Mouse (Mus musculus) neural tube, embryonic 15.5 days (tissue): ENCODE data around the gene Hpse2. TPM values are rescaled to one million over a fixed set of nuclear protein-coding genes. Genes with fewer than 3 reads are reported as not detected.
A peak's percentile ranks its signal among the peaks of the same experiment; 100 is the strongest.

Experiments used
- ATAC-seq: fragments of 200-750 bp; cut with Nextera tagmentation; 2 replicates; pipeline ENCODE4 v1.8.0; 2017; ENCODE audit warnings: mild to moderate bottlenecking, moderate TSS enrichment, moderate library complexity; ENCODE audit not compliant: low FRiP score
- H3K27ac ChIP-seq: fragments of 300-500 bp; sonication (generic); replicated peaks from 2 replicates; pipeline ENCODE4 v1.5.1; 2015; ENCODE audit warnings: mild to moderate bottlenecking, inconsistent platforms
- H3K27me3 ChIP-seq: fragments of 300-500 bp; sonication (generic); replicated peaks from 2 replicates; pipeline ENCODE4 v1.6.1; 2015; ENCODE audit warnings: inconsistent platforms
- H3K36me3 ChIP-seq: fragments of 300-500 bp; sonication (generic); 2 replicates; pipeline ENCODE4 v1.6.1; 2015; ENCODE audit warnings: inconsistent platforms
- H3K4me1 ChIP-seq: fragments of 300-500 bp; sonication (generic); 2 replicates; pipeline ENCODE4 v1.6.1; 2015; ENCODE audit warnings: inconsistent platforms
- H3K4me2 ChIP-seq: fragments of 300-500 bp; sonication (generic); 2 replicates; pipeline ENCODE4 v1.6.1; 2015; ENCODE audit warnings: inconsistent platforms, mild to moderate bottlenecking, moderate library complexity
- H3K4me3 ChIP-seq: fragments of 300-500 bp; sonication (generic); replicated peaks from 2 replicates; pipeline ENCODE4 v1.5.1; 2015; ENCODE audit warnings: mild to moderate bottlenecking, inconsistent platforms
- H3K9ac ChIP-seq: fragments of 300-500 bp; sonication (generic); replicated peaks from 2 replicates; pipeline ENCODE4 v1.6.1; 2015; ENCODE audit warnings: mild to moderate bottlenecking, inconsistent platforms
- H3K9me3 ChIP-seq: fragments of 300-500 bp; sonication (generic); replicated peaks from 2 replicates; pipeline ENCODE4 v1.6.1; 2016; ENCODE audit warnings: inconsistent platforms
- WGBS: fragments of 180-500 bp; shearing (Covaris S2); methylation state at CpG from one replicate; pipeline ENCODE4 v1.1.7; 2015; ENCODE audit warnings: mixed read lengths; 5-methylcytosine and 5-hydroxymethylcytosine counted together
- polyA plus RNA-seq: library from polyadenylated mRNA; unstranded; fragments of >200 nt; fragmentation: Nextera tagmentation; extraction: Ambion mirVana; gene quantifications from 2 replicates; pipeline ENCODE4 v1.2.1, GENCODE M21; 2015

Hpse2 gene
- polyA plus RNA-seq, 1 experiment from 2014 or later, result 0.24 TPM

- no peak for ATAC-seq
- no peak overlapping the region for H3K4me3 ChIP-seq
- H3K4me1 ChIP-seq, result no peaks in the 10 kb centered on the region
- no peaks in the 10 kb centered on the region for H3K27me3 ChIP-seq
- H3K36me3 ChIP-seq, result 0 out of 2 replicates have a peak, but pooled peaks cover 3% of the 10 kb centered on the region
- H3K4me2 ChIP-seq, result no peak overlapping the region
- no peaks in the 10 kb centered on the region for H3K9me3 ChIP-seq
- 82% methylated on average over 10 of the region's 10 CpGs for WGBS
- no peak overlapping the region for H3K9ac ChIP-seq
- H3K27ac ChIP-seq, result no peak overlapping the region
These were observed 623.8 kb downstream of the Hpse2 start for GRCm38 (mm10) chr19:42764398-42764797.

GRCm38 (mm10) chr19:42756671-42757070 is 631.5 kb downstream of the Hpse2 start:
- no peaks in the 10 kb centered on the region for H3K9me3 ChIP-seq
- H3K4me3 ChIP-seq, result no peak overlapping the region
- ATAC-seq, result no peak
- H3K9ac ChIP-seq, result no peak overlapping the region
- peaks cover 25% of the 10 kb centered on the region for H3K4me1 ChIP-seq
- 83% methylated on average over 6 of the region's 6 CpGs for WGBS
- no peaks in the 10 kb centered on the region for H3K27me3 ChIP-seq
- H3K27ac ChIP-seq, result no peak overlapping the region
- H3K4me2 ChIP-seq, result no peak overlapping the region
- no peaks in the 10 kb centered on the region for H3K36me3 ChIP-seq

GRCm38 (mm10) chr19:42755148-42755870 is 632.8 kb downstream of the Hpse2 start:
- WGBS, result 80% methylated on average over 15 of the region's 15 CpGs
- H3K27ac ChIP-seq, result no peak overlapping the region

GRCm38 (mm10) chr19:42753141-42753917 is 634.8 kb downstream of the Hpse2 start:
- Histone ChIP-seq H3K27ac (peak overlapping the region; percentile 76), H3K9me3 (no peaks in the 10 kb centered on the region), H3K4me3 (peak overlapping the region; percentile 36; the same call in 1 of the 2 replicates), H3K9ac (no peak overlapping the region), H3K4me1 (peaks cover 24% of the 10 kb centered on the region), H3K36me3 (no peaks in the 10 kb centered on the region), H3K4me2 (peak overlapping the region; percentile 59), H3K27me3 (no peaks in the 10 kb centered on the region)
- WGBS, result 31% methylated on average over 11 of the region's 11 CpGs
- ATAC-seq, result no peak

More at GRCm38 (mm10) chr19:42755148-42755870, 632.8 kb downstream of the Hpse2 start:
- no peak overlapping the region for H3K4me3 ChIP-seq
- no peak overlapping the region for H3K4me2 ChIP-seq
- peaks cover 27% of the 10 kb centered on the region for H3K4me1 ChIP-seq
- H3K9me3 ChIP-seq, result no peaks in the 10 kb centered on the region
- ATAC-seq, result no peak
- no peak overlapping the region for H3K9ac ChIP-seq
- H3K27me3 ChIP-seq, result no peaks in the 10 kb centered on the region
- H3K36me3 ChIP-seq, result no peaks in the 10 kb centered on the region

- Histone ChIP-seq H3K9me3 (no peaks in the 10 kb centered on the region), H3K4me1 (peaks cover 24% of the 10 kb centered on the region), H3K4me3 (peak within 1 kb of the TSS; percentile 36), H3K36me3 (no peaks in the 10 kb centered on the region), H3K4me2 (peak within 1 kb of the TSS; percentile 59), H3K27ac (peak within 1 kb of the TSS; percentile 76), H3K27me3 (no peaks in the 10 kb centered on the region), H3K9ac (peak within 1 kb of the TSS; percentile 41)
- 4% methylated on average over 22 of the region's 22 CpGs for WGBS
- peak; percentile 82 for ATAC-seq
These were observed 635.7 kb downstream of the Hpse2 start, which contains the start of gene Pyroxd2 for GRCm38 (mm10) chr19:42752363-42752931. Pyroxd2 (minus strand) TSS chr19:42752775.

GRCm38 (mm10) chr19:42750196-42750595 is 638.0 kb downstream of the Hpse2 start:
- H3K4me2 ChIP-seq, result no peak overlapping the region
- no peak overlapping the region for H3K4me3 ChIP-seq
- 79% methylated on average over 11 of the region's 11 CpGs for WGBS
- H3K27ac ChIP-seq, result no peak overlapping the region
- H3K36me3 ChIP-seq, result no peaks in the 10 kb centered on the region
- H3K9me3 ChIP-seq, result no peaks in the 10 kb centered on the region
- no peak for ATAC-seq
- peaks cover 19% of the 10 kb centered on the region for H3K4me1 ChIP-seq
- H3K9ac ChIP-seq, result no peak overlapping the region
- H3K27me3 ChIP-seq, result no peaks in the 10 kb centered on the region

GRCm38 (mm10) chr19:42746702-42747101 is 641.5 kb downstream of the Hpse2 start:
- Histone ChIP-seq H3K4me2 (no peak overlapping the region), H3K9me3 (no peaks in the 10 kb centered on the region), H3K27ac (no peak overlapping the region), H3K36me3 (no peaks in the 10 kb centered on the region), H3K4me3 (no peak overlapping the region), H3K27me3 (no peaks in the 10 kb centered on the region), H3K4me1 (peaks cover 8% of the 10 kb centered on the region), H3K9ac (no peak overlapping the region)
- 90% methylated on average over 8 of the region's 8 CpGs for WGBS
- ATAC-seq, result no peak

GRCm38 (mm10) chr19:42745869-42746224 is 642.3 kb downstream of the Hpse2 start:
- Histone ChIP-seq H3K4me3 (no peak overlapping the region), H3K4me2 (no peak overlapping the region), H3K4me1 (peaks cover 6% of the 10 kb centered on the region; the same call in 1 of the 2 replicates), H3K36me3 (no peaks in the 10 kb centered on the region), H3K27ac (no peak overlapping the region), H3K9me3 (no peaks in the 10 kb centered on the region), H3K27me3 (no peaks in the 10 kb centered on the region), H3K9ac (no peak overlapping the region)
- ATAC-seq, result no peak
- 84% methylated on average over 4 of the region's 4 CpGs for WGBS

- ATAC-seq, result no peak
- Histone ChIP-seq H3K9ac (no peak overlapping the region), H3K9me3 (no peaks in the 10 kb centered on the region), H3K4me1 (peaks cover 6% of the 10 kb centered on the region; the same call in 1 of the 2 replicates), H3K27me3 (no peaks in the 10 kb centered on the region), H3K4me2 (no peak overlapping the region), H3K4me3 (no peak overlapping the region), H3K27ac (no peak overlapping the region), H3K36me3 (no peaks in the 10 kb centered on the region)
- 59% methylated on average over 9 of the region's 9 CpGs for WGBS
These were observed 642.9 kb downstream of the Hpse2 start for GRCm38 (mm10) chr19:42745084-42745868.

- Histone ChIP-seq H3K27me3 (no peaks in the 10 kb centered on the region), H3K9me3 (no peaks in the 10 kb centered on the region), H3K4me2 (no peak overlapping the region), H3K27ac (no peak overlapping the region), H3K36me3 (no peaks in the 10 kb centered on the region), H3K4me3 (no peak overlapping the region), H3K4me1 (peaks cover 6% of the 10 kb centered on the region; the same call in 1 of the 2 replicates), H3K9ac (no peak overlapping the region)
- WGBS, result 25% methylated on average over 4 of the region's 4 CpGs
- ATAC-seq, result peak; percentile 74
These were observed 644.0 kb downstream of the Hpse2 start for GRCm38 (mm10) chr19:42744162-42744586.

- no peaks in the 10 kb centered on the region for H3K27me3 ChIP-seq
- H3K9me3 ChIP-seq, result no peaks in the 10 kb centered on the region
- ATAC-seq, result no peak
- H3K27ac ChIP-seq, result no peak overlapping the region
- peaks cover 6% of the 10 kb centered on the region; the same call in 1 of the 2 replicates for H3K4me1 ChIP-seq
- no peak overlapping the region for H3K9ac ChIP-seq
- peak overlapping the region; percentile 9; the same call in 1 of the 2 replicates for H3K4me2 ChIP-seq
- no peak overlapping the region for H3K4me3 ChIP-seq
- 38% methylated on average over 16 of the region's 16 CpGs for WGBS
- no peaks in the 10 kb centered on the region for H3K36me3 ChIP-seq
These were observed 644.9 kb downstream of the Hpse2 start for GRCm38 (mm10) chr19:42743261-42743660.
